Mouse (Mus musculus): Measurements from ENCODE around the gene Cacna2d1. TPM values are rescaled to one million over a fixed set of nuclear protein-coding genes. Genes with fewer than 3 reads are reported as not detected.

Gene Cacna2d1
- total RNA-seq, 2 experiments from 2014 or later, result 50.6 to 82.9 TPM

Other genes starting within 250 kb of the Cacna2d1 start
- gene Speer4c, start 220.4 kb upstream of the Cacna2d1 start, total RNA-seq (2021), result not detected